Mouse (Mus musculus) spleen, adult 2 months (tissue): ENCODE data around the gene Ankfn1. TPM values are rescaled to one million over a fixed set of nuclear protein-coding genes. Genes with fewer than 3 reads are reported as not detected.

Experiments used
- DNase-seq, 2 experiments: peaks; one replicate each; pipeline versions ENCODE4 v3.0.0 to v3.0.0-alpha.2; 2012 to 2021; ENCODE audit warnings: low spot score in 2 of 2, low read depth in 1 of 2
- H3K27ac ChIP-seq: fragments of 200-500 bp; 2 replicates; pipeline ENCODE4 v1.5.1; 2012; ENCODE audit warnings: low read length, inconsistent platforms; ENCODE audit not compliant: insufficient read depth
- H3K27me3 ChIP-seq: fragments of 200-500 bp; 2 replicates; pipeline ENCODE4 v1.6.1; 2012; ENCODE audit warnings: mild to moderate bottlenecking, moderate library complexity, low read length, inconsistent platforms; ENCODE audit not compliant: control insufficient read depth, insufficient read depth
- H3K36me3 ChIP-seq: fragments of 200-500 bp; 2 replicates; pipeline ENCODE4 v1.6.1; 2012; ENCODE audit warnings: mild to moderate bottlenecking, low read length, inconsistent platforms; ENCODE audit not compliant: control insufficient read depth, insufficient read depth
- H3K4me1 ChIP-seq: fragments of 200-500 bp; 2 replicates; pipeline ENCODE4 v1.6.1; 2011; ENCODE audit warnings: inconsistent platforms; ENCODE audit not compliant: control insufficient read depth, insufficient read depth, insufficient read length
- H3K4me3 ChIP-seq: fragments of 200-500 bp; 2 replicates; pipeline ENCODE4 v1.5.1; 2011; ENCODE audit warnings: mild to moderate bottlenecking, inconsistent platforms; ENCODE audit not compliant: insufficient read depth, insufficient read length; ENCODE audit errors: extremely low read depth
- CTCF ChIP-seq: fragments of 200-500 bp; IDR thresholded peaks from 2 replicates; pipeline ENCODE4 v1.5.1; 2011; ENCODE audit warnings: mild to moderate bottlenecking, inconsistent platforms; ENCODE audit not compliant: insufficient read depth, insufficient read length, insufficient replicate concordance; ENCODE audit errors: extremely low read depth
- POLR2A ChIP-seq: fragments of 200-500 bp; IDR thresholded peaks from 2 replicates; pipeline ENCODE4 v1.6.1; 2011; ENCODE audit warnings: low read depth, low read length, inconsistent platforms
- WGBS: fragments of 180-500 bp; shearing (Covaris S2); methylation state at CpG from one replicate; pipeline ENCODE4 v1.1.7; 2018; 5-methylcytosine and 5-hydroxymethylcytosine counted together
- polyA plus RNA-seq: library from polyadenylated mRNA; depleted of rRNA; stranded (reverse); fragments of >200 nt; gene quantifications from 2 replicates; pipeline ENCODE4 v1.2.3, GENCODE M21; 2012; rRNA removed

The Ankfn1 gene
- polyA plus RNA-seq: not detected in 2 replicates

DNA sequence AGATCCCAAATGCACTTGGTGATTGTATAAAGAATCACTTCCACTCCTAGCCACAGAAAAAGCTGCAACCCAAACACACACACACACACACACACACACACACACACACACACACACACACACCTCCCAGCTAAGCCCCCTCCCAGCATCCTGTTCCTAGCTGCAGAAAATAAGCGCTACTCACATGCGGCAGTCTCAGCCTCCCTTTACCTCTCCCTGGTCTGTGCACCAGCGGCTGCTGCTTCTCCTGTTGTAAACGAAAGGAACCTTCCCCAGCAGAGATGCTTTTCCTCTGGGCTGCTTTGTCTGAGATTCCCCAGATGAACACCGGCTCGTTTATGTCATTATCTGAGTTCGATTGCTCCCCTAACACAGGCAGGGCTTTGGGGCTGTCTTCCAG lies at the start of gene Ankfn1:
Gene Ankfn1 (minus strand): TSS at position 223 of the 400 bp plus-strand sequence.
- Histone ChIP-seq H3K4me1 (no peaks in the 10 kb centered on the region), H3K27ac (no peak within 1 kb of the TSS), H3K36me3 (no peaks in the 10 kb centered on the region), H3K27me3 (no peaks in the 10 kb centered on the region), H3K4me3 (no peak within 1 kb of the TSS)
- WGBS: 22% methylated on average over 7 of the region's 7 CpGs
- TF ChIP-seq POLR2A: no peak
- no peak for TF ChIP-seq CTCF
- no peak for DNase-seq

DNA sequence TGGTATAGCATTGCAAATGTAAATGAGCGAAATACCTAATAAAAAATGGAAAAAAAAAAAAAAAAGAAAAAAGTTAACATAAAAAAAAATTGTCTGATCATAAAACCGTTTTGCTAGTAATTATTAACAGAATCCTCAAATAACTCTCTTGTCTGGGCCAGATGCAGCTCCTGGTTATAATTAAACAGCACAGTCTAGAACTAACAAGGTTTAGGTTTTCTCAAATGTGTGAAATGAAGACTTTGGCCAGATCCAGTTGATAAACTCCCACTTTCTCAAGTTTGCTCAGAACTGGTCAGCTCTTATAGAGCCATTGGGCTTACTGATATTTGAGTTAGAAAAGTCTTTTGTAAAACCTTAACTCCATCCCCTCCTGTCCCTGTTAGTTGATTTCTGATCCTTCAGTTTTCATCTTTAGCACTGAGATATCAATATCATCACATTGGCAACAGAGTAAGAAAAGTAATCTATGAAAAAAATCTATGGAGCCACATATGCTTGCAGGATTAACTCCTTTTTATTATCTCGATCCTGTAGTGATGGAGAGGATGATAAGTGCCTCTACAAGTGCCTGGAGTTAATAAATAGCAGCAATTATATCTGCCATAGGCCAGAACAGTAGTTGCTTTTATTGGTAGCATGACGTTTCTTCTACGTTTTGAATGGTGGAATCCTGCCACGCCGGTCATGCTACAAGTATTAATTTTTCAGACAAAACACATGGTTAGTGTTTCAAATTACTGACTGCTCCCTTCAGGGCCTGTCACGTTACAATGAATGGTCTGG lies 46.4 kb upstream of the Ankfn1 start:
- WGBS: 82% methylated on average over 8 of the region's 8 CpGs
- TF ChIP-seq CTCF: no peak
- no peak for TF ChIP-seq POLR2A
- no peak overlapping the region for H3K4me3 ChIP-seq
- H3K27ac ChIP-seq: no peak overlapping the region
- no peak for DNase-seq
- no peaks in the 10 kb centered on the region for H3K36me3 ChIP-seq
- no peaks in the 10 kb centered on the region for H3K4me1 ChIP-seq
- H3K27me3 ChIP-seq: no peaks in the 10 kb centered on the region

DNA sequence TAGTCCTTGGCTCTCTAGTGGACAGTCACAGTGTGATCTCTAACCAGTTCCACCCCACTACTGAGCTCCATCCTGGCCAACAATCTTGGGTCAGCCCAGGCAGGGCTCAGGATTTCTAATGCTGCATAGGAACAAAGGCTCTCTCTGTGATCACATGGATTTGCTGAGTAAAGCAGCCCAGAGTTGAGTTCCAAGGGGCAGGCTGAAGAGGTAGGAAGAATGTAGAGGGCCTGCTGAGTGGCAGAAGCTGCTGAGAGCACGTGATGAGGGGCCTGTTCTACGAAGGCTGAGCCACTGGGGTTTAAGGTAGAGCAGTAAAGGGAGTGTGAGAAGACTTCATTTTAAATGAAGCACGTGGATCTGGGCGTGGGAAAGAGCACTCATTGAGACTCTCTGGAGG lies 41.1 kb upstream of the Ankfn1 start:
- no peak for DNase-seq
- Histone ChIP-seq H3K36me3 (no peaks in the 10 kb centered on the region), H3K27ac (no peak overlapping the region), H3K4me3 (no peak overlapping the region), H3K27me3 (no peaks in the 10 kb centered on the region), H3K4me1 (no peaks in the 10 kb centered on the region)
- WGBS: 60% methylated on average over 4 of the region's 4 CpGs
- TF ChIP-seq POLR2A: no peak
- TF ChIP-seq CTCF: no peak

DNA sequence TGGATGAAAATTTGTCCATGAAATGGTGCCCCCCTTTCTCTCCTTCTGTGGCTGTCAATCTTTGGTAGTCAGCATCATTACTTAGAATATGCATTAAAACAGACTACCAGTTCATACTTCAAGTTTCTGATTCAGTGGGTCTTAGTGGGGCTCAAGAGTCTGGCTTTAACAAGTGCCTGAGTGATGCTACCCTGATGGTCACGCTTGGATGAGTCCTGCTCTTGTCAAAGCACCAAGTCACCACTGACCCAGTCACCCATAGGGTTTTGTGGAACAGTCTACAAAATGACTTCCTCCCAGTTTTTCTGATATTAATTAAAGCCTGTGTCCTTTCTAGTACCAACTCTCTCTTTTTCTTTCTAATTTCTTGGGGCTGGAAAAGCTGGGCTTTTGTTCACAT lies 34.0 kb upstream of the Ankfn1 start:
- Histone ChIP-seq H3K27me3 (no peaks in the 10 kb centered on the region), H3K27ac (no peak overlapping the region), H3K36me3 (no peaks in the 10 kb centered on the region), H3K4me1 (no peaks in the 10 kb centered on the region), H3K4me3 (no peak overlapping the region)
- TF ChIP-seq CTCF (no peak), POLR2A (no peak)
- 63% methylated on average over 1 of the region's 1 CpGs for WGBS
- no peak for DNase-seq

DNA sequence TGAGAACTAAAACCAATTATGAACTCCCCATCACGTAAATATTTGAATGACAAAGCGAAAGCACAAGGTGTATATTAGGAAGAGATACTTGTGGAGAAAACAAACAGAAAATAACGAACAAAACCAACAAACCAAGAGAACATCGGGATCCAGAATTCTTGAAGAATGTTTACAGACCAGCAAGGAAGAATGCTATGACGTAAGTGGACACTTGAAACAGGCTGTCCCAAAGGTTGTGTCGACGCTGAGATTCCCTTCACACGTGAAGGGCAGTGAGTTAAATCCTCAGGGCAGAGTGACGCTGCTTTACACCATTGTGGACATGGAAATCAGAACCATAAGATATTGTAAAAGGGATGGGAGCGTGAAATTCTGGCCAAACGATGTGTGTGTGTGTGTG lies 30.5 kb upstream of the Ankfn1 start:
- H3K27me3 ChIP-seq: no peaks in the 10 kb centered on the region
- H3K4me3 ChIP-seq: no peak overlapping the region
- no peak overlapping the region for H3K27ac ChIP-seq
- 75% methylated on average over 11 of the region's 11 CpGs for WGBS
- no peaks in the 10 kb centered on the region for H3K36me3 ChIP-seq
- TF ChIP-seq POLR2A: no peak
- no peak for TF ChIP-seq CTCF
- H3K4me1 ChIP-seq: no peaks in the 10 kb centered on the region
- DNase-seq: no peak

DNA sequence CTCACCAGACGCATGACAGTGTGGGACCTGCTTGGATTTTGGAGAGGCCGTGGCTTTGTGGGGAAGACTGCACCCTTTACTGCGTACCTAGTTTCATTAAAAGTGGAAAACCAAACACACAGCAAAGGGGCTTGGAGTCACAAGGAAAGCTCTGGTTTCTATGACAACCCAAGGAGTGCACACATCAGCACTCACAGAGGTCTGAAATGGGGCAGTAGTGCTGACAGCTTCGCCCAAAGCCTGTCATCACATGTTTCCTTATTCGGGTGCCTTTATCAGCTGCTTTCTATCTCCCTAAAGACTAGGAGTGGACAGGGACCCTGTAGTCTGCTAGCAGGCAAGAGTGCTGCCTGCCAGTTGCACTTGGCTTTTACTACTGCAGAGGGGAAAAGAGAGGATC lies 27.4 kb upstream of the Ankfn1 start:
- no peaks in the 10 kb centered on the region for H3K27me3 ChIP-seq
- H3K27ac ChIP-seq: no peak overlapping the region
- DNase-seq: no peak
- H3K36me3 ChIP-seq: no peaks in the 10 kb centered on the region
- no peak overlapping the region for H3K4me3 ChIP-seq
- no peaks in the 10 kb centered on the region for H3K4me1 ChIP-seq
- 74% methylated on average over 5 of the region's 5 CpGs for WGBS
- TF ChIP-seq POLR2A (no peak), CTCF (no peak)

DNA sequence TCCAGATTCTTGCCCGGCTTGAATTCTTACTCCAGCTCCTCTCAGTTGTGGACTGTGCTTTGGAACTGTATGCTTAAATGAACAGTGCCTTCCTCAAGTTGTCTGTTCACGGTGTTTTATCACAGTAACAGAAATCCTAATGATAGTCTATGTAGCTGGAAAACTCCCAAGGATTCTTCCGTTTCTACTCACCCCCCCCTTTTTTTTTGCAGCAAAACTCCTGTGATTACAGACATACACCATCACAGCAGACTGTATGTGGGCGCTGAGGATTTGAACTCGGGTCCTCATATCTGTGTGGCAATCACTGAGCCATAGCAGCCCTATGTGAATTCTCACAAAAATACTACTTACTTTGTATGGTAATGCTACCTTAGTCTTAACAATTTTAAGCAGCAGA lies 26.5 kb upstream of the Ankfn1 start:
- H3K4me3 ChIP-seq: no peak overlapping the region
- no peaks in the 10 kb centered on the region for H3K27me3 ChIP-seq
- no peak overlapping the region for H3K27ac ChIP-seq
- no peaks in the 10 kb centered on the region for H3K36me3 ChIP-seq
- TF ChIP-seq POLR2A (no peak), CTCF (no peak)
- no peak for DNase-seq
- H3K4me1 ChIP-seq: no peaks in the 10 kb centered on the region
- 83% methylated on average over 5 of the region's 5 CpGs for WGBS
